Mouse (Mus musculus) liver, embryonic 14.5 days (tissue): ENCODE results near the gene Ovgp1.

ENCODE experiments used
- CTCF ChIP-seq: IDR thresholded peaks from 2 replicates; pipeline ENCODE4 v1.5.1; 2016; ENCODE audit warnings: antibody characterized with exemption, low read depth, control low read depth
- EP300 ChIP-seq: IDR thresholded peaks from 2 replicates; pipeline ENCODE4 v1.6.1; 2016; ENCODE audit warnings: antibody characterized with exemption, low read depth

- TF ChIP-seq EP300 (no peak), CTCF (no peak)
These were observed 41.0 kb downstream of the Ovgp1 start, which contains the start of gene Pifo for GRCm38 (mm10) chr3:106014546-106014945.
